Mouse (Mus musculus) kidney, adult 2 months (tissue): ENCODE measurements around the gene Ffar2.

ENCODE experiments used
- CTCF ChIP-seq: fragments of 200-500 bp; conservative IDR thresholded peaks from 2 replicates; pipeline ENCODE4 v1.5.1; 2011; ENCODE audit warnings: low read depth, mild to moderate bottlenecking, control low read depth, low read length, moderate library complexity, mixed read lengths; ENCODE audit not compliant: insufficient read depth, insufficient read length
- POLR2A ChIP-seq: fragments of 200-500 bp; IDR thresholded peaks from one replicate; pipeline ENCODE4 v1.6.1; 2011; ENCODE audit warnings: low read depth, low read length, control low read depth

GRCm38 (mm10) chr7:30861464-30861863, 37.9 kb upstream of the Ffar2 start, which contains the start of gene Ffar1:
- TF ChIP-seq CTCF (no peak), POLR2A (no peak)
